Comparison of ENCODE assay signal across 13 mouse cellular contexts in genomic region chr16:33325704-33326455, GRCm38 (mm10). TPM values are rescaled to one million over a fixed set of nuclear protein-coding genes. Genes with fewer than 3 reads are reported as not detected.
DNase-seq lines count a peak whose midpoint lies in the region; ATAC-seq and TF ChIP-seq lines count a peak whose summit lies in the region.
"Had no signal": no experiment of that assay in that cellular context is flagged by ENCODE, and none has a peak within 500 bp of the region (broad histone marks: within the 10 kb centered on the region; RNA-seq: fewer than 3 reads in every experiment).

No protein-coding gene starts in this region.

- DNase-seq in testis, postnatal 14 days (ENCODE audit: low spot score): no peak
- DNase-seq in fibroblast of lung, adult 2 months (ENCODE audit: low read depth): peak; percentile 72
- DNase-seq in ovary, postnatal 10 days (ENCODE audit: low spot score): no peak
- no peak for DNase-seq in neural tube, embryonic 10.5 days (ENCODE audit: extremely low spot score, low spot score)
- DNase-seq: adrenal gland, adult 8-10 months; cerebellum, adult 18-20 months; heart, adult 18-20 months; lung, adult 18-20 months; thymus, adult 18-20 months had no signal

- no peaks in the 10 kb centered on the region for H3K36me3 ChIP-seq in testis, adult 2 months (ENCODE audit: control insufficient read depth, insufficient read depth, low read length)
- H3K36me3 ChIP-seq in intestine, postnatal 0 days (ENCODE audit: control insufficient read depth, insufficient read depth): no peaks in the 10 kb centered on the region
- H3K36me3 ChIP-seq: hindbrain, embryonic 10.5 days had no signal

- H3K27me3 ChIP-seq in testis, adult 2 months (ENCODE audit: control insufficient read depth, insufficient read depth, low read length): no peaks in the 10 kb centered on the region
- no peaks in the 10 kb centered on the region for H3K27me3 ChIP-seq in intestine, postnatal 0 days (replicated peaks; ENCODE audit: control insufficient read depth, insufficient read depth, low read length)

- 33% methylated on average over 12 of the region's 12 CpGs for WGBS in intestine, postnatal 0 days

- TF ChIP-seq POLR2A in testis, adult 2 months (IDR thresholded peaks at IDR 0.05; ENCODE audit: control insufficient read depth, low read depth, low read length): no peak

- no peak overlapping the region for H3K9ac ChIP-seq in intestine, postnatal 0 days (ENCODE audit: low read depth, low read length)

- peaks cover 2% of the 10 kb centered on the region; the same call in 1 of the 2 replicates for H3K4me1 ChIP-seq in testis, adult 2 months (ENCODE audit: control insufficient read depth, insufficient read depth, low read length)
- no peaks in the 10 kb centered on the region for H3K4me1 ChIP-seq in intestine, postnatal 0 days (replicated peaks; ENCODE audit: control insufficient read depth, insufficient read depth, low read length)

- no peak overlapping the region for H3K4me3 ChIP-seq in testis, adult 2 months (ENCODE audit: control insufficient read depth, low read depth, low read length)
- H3K4me3 ChIP-seq in intestine, postnatal 0 days (ENCODE audit: low read depth, low read length): no peak overlapping the region
- H3K4me3 ChIP-seq: hindbrain, embryonic 10.5 days had no signal

- TF ChIP-seq CTCF in testis, adult 2 months (IDR thresholded peaks at IDR 0.05; ENCODE audit: control insufficient read depth, insufficient read depth, insufficient replicate concordance, low read depth, low read length): no peak
- TF ChIP-seq CTCF in intestine, postnatal 0 days (IDR thresholded peaks at IDR 0.05; ENCODE audit: low read depth): no peak

- H3K9me3 ChIP-seq in intestine, postnatal 0 days (ENCODE audit: control insufficient read depth): no peaks in the 10 kb centered on the region
- H3K9me3 ChIP-seq: hindbrain, embryonic 10.5 days had no signal

- peak; percentile 83 for ATAC-seq in intestine, postnatal 0 days
- no peak for ATAC-seq in cerebellum, adult (ENCODE audit: insufficient number of reproducible peaks, low FRiP score, low TSS enrichment)

- no peak overlapping the region for H3K4me2 ChIP-seq in intestine, postnatal 0 days (replicated peaks; ENCODE audit: low read depth)

- peak overlapping the region; percentile 10; the same call in 1 of the 2 replicates for H3K27ac ChIP-seq in testis, adult 2 months (ENCODE audit: control insufficient read depth, insufficient read depth, low read depth, low read length)
- no peak overlapping the region; the same call in 1 of the 2 replicates for H3K27ac ChIP-seq in intestine, postnatal 0 days (ENCODE audit: low read depth, low read length)
- H3K27ac ChIP-seq: hindbrain, embryonic 10.5 days had no signal

RNA-seq across cellular contexts. Expression of gene Zfp148, which starts 54.8 kb away (rescaled TPM):
- polyA plus RNA-seq in testis, adult 2 months (2012; rRNA removed): 4.6 and 5.4 TPM in 2 replicates
- polyA plus RNA-seq in intestine, postnatal 0 days (2015; fragmentation: Nextera tagmentation; extraction: Ambion mirVana): 20.1 and 20.5 TPM in 2 replicates
